Mouse (Mus musculus) lung, embryonic 16.5 days (tissue): ENCODE measurements around the gene Arhgap15. TPM values are rescaled to one million over a fixed set of nuclear protein-coding genes. Genes with fewer than 3 reads are reported as not detected.

Source experiments
- ATAC-seq: fragments of 200-750 bp; cut with Nextera tagmentation; 2 replicates; pipeline ENCODE4 v1.8.0; 2017; ENCODE audit warnings: low read depth, mild to moderate bottlenecking, moderate library complexity
- H3K27ac ChIP-seq: fragments of 300-500 bp; sonication (generic); 2 replicates; pipeline ENCODE4 v1.5.1; 2014; ENCODE audit warnings: mild to moderate bottlenecking, control low read depth, low read length
- H3K27me3 ChIP-seq: fragments of 300-500 bp; sonication (generic); 2 replicates; pipeline ENCODE4 v1.6.1; 2014; ENCODE audit warnings: low read depth, low read length, mixed read lengths; ENCODE audit not compliant: control insufficient read depth, insufficient read depth
- H3K36me3 ChIP-seq: fragments of 300-500 bp; sonication (generic); 2 replicates; pipeline ENCODE4 v1.6.1; 2014; ENCODE audit warnings: low read length; ENCODE audit not compliant: control insufficient read depth, insufficient read depth
- H3K4me1 ChIP-seq: fragments of 300-500 bp; sonication (generic); replicated peaks from 2 replicates; pipeline ENCODE4 v1.6.1; 2014; ENCODE audit warnings: low read length, mixed read lengths; ENCODE audit not compliant: control insufficient read depth, insufficient read depth
- H3K4me2 ChIP-seq: fragments of 300-500 bp; sonication (generic); 2 replicates; pipeline ENCODE4 v1.6.1; 2014; ENCODE audit warnings: low read depth, low read length, control low read depth
- H3K4me3 ChIP-seq: fragments of 300-500 bp; sonication (generic); 2 replicates; pipeline ENCODE4 v1.5.1; 2014; ENCODE audit warnings: mild to moderate bottlenecking, low read length, control low read depth
- H3K9ac ChIP-seq: fragments of 300-500 bp; sonication (generic); 2 replicates; pipeline ENCODE4 v1.6.1; 2014; ENCODE audit warnings: low read length, control low read depth
- H3K9me3 ChIP-seq: fragments of 300-500 bp; sonication (generic); 2 replicates; pipeline ENCODE4 v1.6.1; 2016; ENCODE audit warnings: low read length; ENCODE audit not compliant: control insufficient read depth
- WGBS: fragments of 180-500 bp; shearing (Covaris S2); extraction: QIAGEN DNeasy Blood & Tissue Kit; methylation state at CpG from one replicate; pipeline ENCODE4 v1.1.7; 2014; 5-methylcytosine and 5-hydroxymethylcytosine counted together
- polyA plus RNA-seq: library from polyadenylated mRNA; unstranded; fragments of >200 nt; fragmentation: Nextera tagmentation; extraction: Ambion mirVana; gene quantifications from 2 replicates; pipeline ENCODE4 v1.2.1, GENCODE M21; 2015

Gene Arhgap15
- polyA plus RNA-seq, 1 experiment from 2014 or later, result 2.1 TPM

GRCm38 (mm10) chr2:44241657-44242454 lies 493.2 kb downstream of the Arhgap15 start:
- Histone ChIP-seq H3K27ac (no peak overlapping the region), H3K27me3 (no peaks in the 10 kb centered on the region), H3K4me2 (no peak overlapping the region), H3K9me3 (no peaks in the 10 kb centered on the region), H3K9ac (no peak overlapping the region), H3K36me3 (no peaks in the 10 kb centered on the region), H3K4me1 (no peaks in the 10 kb centered on the region), H3K4me3 (no peak overlapping the region)
- WGBS, result 72% methylated on average over 7 of the region's 7 CpGs
- ATAC-seq, result no peak

GRCm38 (mm10) chr2:44242628-44243255 lies 494.1 kb downstream of the Arhgap15 start:
- Histone ChIP-seq H3K4me3 (no peak overlapping the region), H3K4me1 (no peaks in the 10 kb centered on the region), H3K9ac (no peak overlapping the region), H3K4me2 (no peak overlapping the region), H3K27ac (no peak overlapping the region), H3K9me3 (no peaks in the 10 kb centered on the region), H3K27me3 (no peaks in the 10 kb centered on the region), H3K36me3 (no peaks in the 10 kb centered on the region)
- WGBS, result 73% methylated on average over 15 of the region's 15 CpGs
- ATAC-seq, result no peak

GRCm38 (mm10) chr2:44255343-44255742 lies 506.7 kb downstream of the Arhgap15 start:
- no peak overlapping the region for H3K9ac ChIP-seq
- H3K9me3 ChIP-seq, result no peaks in the 10 kb centered on the region
- H3K27me3 ChIP-seq, result no peaks in the 10 kb centered on the region
- no peak for ATAC-seq
- H3K36me3 ChIP-seq, result no peaks in the 10 kb centered on the region
- no peak overlapping the region for H3K4me2 ChIP-seq
- H3K4me1 ChIP-seq, result no peaks in the 10 kb centered on the region
- H3K27ac ChIP-seq, result no peak overlapping the region
- 83% methylated on average over 4 of the region's 4 CpGs for WGBS
- no peak overlapping the region for H3K4me3 ChIP-seq

- Histone ChIP-seq H3K4me1 (no peaks in the 10 kb centered on the region), H3K27ac (no peak overlapping the region), H3K4me3 (no peak overlapping the region), H3K9ac (no peak overlapping the region), H3K36me3 (no peaks in the 10 kb centered on the region), H3K4me2 (no peak overlapping the region), H3K9me3 (no peaks in the 10 kb centered on the region), H3K27me3 (no peaks in the 10 kb centered on the region)
- WGBS, result 78% methylated on average over 2 of the region's 2 CpGs
- no peak for ATAC-seq
These were observed 509.3 kb downstream of the Arhgap15 start for GRCm38 (mm10) chr2:44257946-44258345.

- Histone ChIP-seq H3K27me3 (no peaks in the 10 kb centered on the region), H3K27ac (peak overlapping the region; percentile 78), H3K4me2 (no peak overlapping the region), H3K9me3 (no peaks in the 10 kb centered on the region), H3K4me1 (peaks cover 8% of the 10 kb centered on the region), H3K9ac (peak overlapping the region; percentile 25; the same call in 1 of the 2 replicates), H3K36me3 (no peaks in the 10 kb centered on the region), H3K4me3 (no peak overlapping the region)
- 41% methylated on average over 17 of the region's 17 CpGs for WGBS
- ATAC-seq, result peak; percentile 62
These were observed 523.1 kb downstream of the Arhgap15 start for GRCm38 (mm10) chr2:44271455-44272346.

GRCm38 (mm10) chr2:44272606-44273005 lies 524.0 kb downstream of the Arhgap15 start:
- H3K4me3 ChIP-seq, result no peak overlapping the region
- H3K27me3 ChIP-seq, result no peaks in the 10 kb centered on the region
- no peaks in the 10 kb centered on the region for H3K9me3 ChIP-seq
- H3K9ac ChIP-seq, result no peak overlapping the region
- peak overlapping the region; percentile 72 for H3K27ac ChIP-seq
- peak; percentile 12; the same call in 1 of the 2 replicates for ATAC-seq
- H3K4me1 ChIP-seq, result peaks cover 8% of the 10 kb centered on the region
- WGBS, result 58% methylated on average over 13 of the region's 13 CpGs
- H3K4me2 ChIP-seq, result no peak overlapping the region
- no peaks in the 10 kb centered on the region for H3K36me3 ChIP-seq

- WGBS, result 88% methylated on average over 3 of the region's 3 CpGs
These were observed 525.8 kb downstream of the Arhgap15 start for GRCm38 (mm10) chr2:44274425-44274824.

GRCm38 (mm10) chr2:44286181-44286719 lies 537.6 kb downstream of the Arhgap15 start:
- no peak overlapping the region for H3K27ac ChIP-seq
- no peak overlapping the region for H3K4me2 ChIP-seq
- 47% methylated on average over 4 of the region's 4 CpGs for WGBS
- H3K36me3 ChIP-seq, result no peaks in the 10 kb centered on the region
- no peaks in the 10 kb centered on the region for H3K27me3 ChIP-seq
- H3K9me3 ChIP-seq, result no peaks in the 10 kb centered on the region
- peak; percentile 91 for ATAC-seq
- no peak overlapping the region for H3K9ac ChIP-seq
- H3K4me3 ChIP-seq, result no peak overlapping the region
- no peaks in the 10 kb centered on the region for H3K4me1 ChIP-seq

More at GRCm38 (mm10) chr2:44274425-44274824, 525.8 kb downstream of the Arhgap15 start:
- Histone ChIP-seq H3K4me2 (no peak overlapping the region), H3K4me1 (peaks cover 8% of the 10 kb centered on the region), H3K27ac (0 out of 2 replicates have a peak overlapping the region, but pooled peaks have one; percentile 31), H3K4me3 (no peak overlapping the region), H3K9ac (no peak overlapping the region), H3K27me3 (no peaks in the 10 kb centered on the region), H3K9me3 (no peaks in the 10 kb centered on the region), H3K36me3 (no peaks in the 10 kb centered on the region)
- ATAC-seq, result no peak
